Mouse (Mus musculus): ENCODE data around the gene Snhg11.

- TF ChIP-seq GATA1 (IDR thresholded peaks at IDR 0.05; ENCODE audit: low read length) (no peak), TAL1 (IDR thresholded peaks at IDR 0.05; ENCODE audit: low read length) (no peak)
Measured at GRCm38 (mm10) chr2:158373516-158373915, 1.9 kb upstream of the Snhg11 start.
